Mouse (Mus musculus) left cerebral cortex, postnatal 10 days (tissue): ENCODE measurements around the gene Hcn2. TPM values are rescaled to one million over a fixed set of nuclear protein-coding genes. Genes with fewer than 3 reads are reported as not detected.
"Not testable (repeated sequence)": the region's sequence is repeated elsewhere in the genome, so short reads cannot be mapped to it uniquely, and the experiment has no call there.

Source experiments
- DNase-seq, 2 experiments: peaks; one replicate each; pipeline ENCODE4 v3.0.0; 2021 to 2022; ENCODE audit warnings: low spot score in 2 of 2, mixed read lengths in 1 of 2; ENCODE audit errors: extremely low spot score in 1 of 2
- intact Hi-C: fragments of 180-260 bp; cut with DNase I; formaldehyde crosslinking; loops from one replicate; pipeline ENCODE4 v1.15.1; 2025
- total RNA-seq, 2 experiments: library from RNA; stranded (reverse); gene quantifications; 2 replicates each; pipeline ENCODE4 v1.2.3; 2021

The Hcn2 gene
- total RNA-seq, 2 experiments from 2014 or later: 75.5 to 80.0 TPM

DNA sequence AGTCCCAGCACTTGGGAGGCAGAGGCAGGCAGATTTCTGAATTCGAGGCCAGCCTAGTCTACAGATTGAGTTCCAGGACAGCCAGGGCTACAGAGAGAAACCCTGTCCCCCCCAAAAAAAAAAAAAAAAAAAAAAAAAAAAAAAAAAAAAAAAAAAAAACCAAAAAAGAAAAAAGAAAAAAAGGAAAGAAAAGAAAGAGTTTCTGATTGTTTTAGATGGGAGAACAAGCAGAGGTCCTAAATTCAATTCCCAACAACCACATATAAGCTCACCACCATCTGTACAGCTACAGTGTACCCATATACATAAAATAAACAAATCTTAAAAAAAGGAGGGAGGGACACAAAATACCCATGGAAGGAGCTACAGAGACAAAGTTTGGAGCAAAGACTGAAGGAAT lies 43.2 kb downstream of the Hcn2 start:
- intact Hi-C loops, DNase-seq: not testable (repeated sequence)

DNA sequence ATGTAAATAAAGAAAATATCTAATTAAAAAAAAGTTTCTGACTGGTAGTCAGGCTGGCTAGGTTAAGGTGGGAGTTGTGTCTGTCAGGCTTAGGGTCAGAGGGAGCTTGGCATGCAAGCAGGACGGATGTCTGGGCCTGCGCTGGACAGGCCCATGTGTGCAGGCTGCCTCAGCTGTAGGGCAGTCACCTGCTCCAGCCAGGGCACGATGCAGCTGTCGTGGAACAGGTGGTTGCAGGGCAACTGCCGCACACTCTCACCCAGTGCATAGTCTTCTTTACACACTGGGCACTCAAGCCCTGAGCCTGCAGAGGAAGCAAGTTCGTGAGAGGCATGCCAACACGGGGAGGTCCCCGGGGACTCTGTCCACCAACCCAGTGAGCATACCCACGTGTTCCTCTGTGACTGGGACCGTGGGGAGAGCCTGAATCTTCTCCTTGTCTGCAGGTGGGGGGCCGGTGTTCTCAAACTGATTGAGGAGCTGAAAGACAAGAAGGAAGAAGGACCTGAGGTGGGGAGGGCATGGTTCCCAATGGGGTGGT lies 44.2 kb downstream of the Hcn2 start:
- no peak for DNase-seq
- intact Hi-C loops: no loop called here

DNA sequence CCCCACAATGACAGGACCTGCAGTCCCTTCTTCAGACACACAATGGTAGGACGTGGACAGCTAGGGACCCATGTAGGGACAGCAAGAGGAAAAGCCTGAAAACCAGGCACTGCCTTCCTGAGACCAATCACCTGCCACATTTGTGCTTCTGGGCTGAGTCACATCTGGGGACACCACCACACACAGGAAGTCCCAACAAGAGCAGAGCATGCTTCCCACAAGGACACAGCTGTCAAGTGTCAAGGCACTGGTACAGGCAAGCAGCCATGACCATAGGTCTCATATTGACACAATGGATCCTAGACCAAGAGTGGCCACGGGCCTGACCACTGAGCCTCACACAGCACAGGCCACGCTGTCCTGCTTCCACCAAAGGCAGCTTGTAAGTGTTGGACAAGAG lies 46.4 kb downstream of the Hcn2 start:
- intact Hi-C loops: no loop called here

DNA sequence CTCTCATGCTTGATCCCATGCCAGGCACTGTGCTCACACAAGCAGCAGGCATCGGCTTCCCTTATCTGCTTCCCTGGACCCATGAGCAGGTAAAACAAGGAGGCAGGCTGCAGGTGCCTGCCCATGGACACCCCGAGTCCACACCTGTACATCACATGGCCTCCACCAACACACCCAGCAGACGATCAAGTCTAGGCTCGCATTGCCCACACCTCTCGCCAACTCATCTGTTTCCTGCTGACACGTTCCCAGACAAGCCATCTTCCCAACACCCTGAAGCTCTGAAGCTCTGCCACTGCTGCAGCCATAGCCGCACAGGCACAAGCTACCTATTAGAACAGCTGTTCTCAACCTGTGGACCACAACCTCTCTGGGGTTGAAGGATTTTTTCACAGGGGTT lies 47.8 kb downstream of the Hcn2 start:
- intact Hi-C loops: no loop called here
- DNase-seq: no peak

More for the DNA sequence above, 46.4 kb downstream of the Hcn2 start:
- no peak for DNase-seq

DNA sequence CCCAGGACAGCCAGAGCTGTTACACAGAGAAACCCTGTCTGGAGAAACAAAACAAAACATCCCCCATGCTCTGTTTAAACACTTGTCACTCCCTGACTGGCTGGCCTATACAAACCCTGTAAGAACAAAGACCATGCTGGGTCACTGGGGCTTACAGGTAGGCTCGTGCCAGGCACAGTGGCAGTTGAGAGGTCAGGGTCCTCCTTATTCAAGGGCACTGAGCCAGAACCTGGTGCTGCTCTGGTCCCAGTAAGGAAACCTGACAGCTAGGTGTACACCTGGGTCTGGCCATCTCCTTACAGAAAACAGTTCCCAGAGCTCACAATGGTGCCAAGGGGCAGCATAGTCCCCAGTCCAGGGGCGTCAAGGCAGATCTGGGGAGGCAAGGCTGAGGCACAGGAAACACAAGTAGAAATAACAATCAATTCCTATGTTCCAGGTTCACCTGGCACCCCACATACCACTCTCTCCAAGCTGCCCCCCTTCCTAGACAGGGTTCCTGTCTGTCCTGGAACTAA lies 48.9 kb downstream of the Hcn2 start:
- intact Hi-C loops: no loop called here
- DNase-seq: no peak

DNA sequence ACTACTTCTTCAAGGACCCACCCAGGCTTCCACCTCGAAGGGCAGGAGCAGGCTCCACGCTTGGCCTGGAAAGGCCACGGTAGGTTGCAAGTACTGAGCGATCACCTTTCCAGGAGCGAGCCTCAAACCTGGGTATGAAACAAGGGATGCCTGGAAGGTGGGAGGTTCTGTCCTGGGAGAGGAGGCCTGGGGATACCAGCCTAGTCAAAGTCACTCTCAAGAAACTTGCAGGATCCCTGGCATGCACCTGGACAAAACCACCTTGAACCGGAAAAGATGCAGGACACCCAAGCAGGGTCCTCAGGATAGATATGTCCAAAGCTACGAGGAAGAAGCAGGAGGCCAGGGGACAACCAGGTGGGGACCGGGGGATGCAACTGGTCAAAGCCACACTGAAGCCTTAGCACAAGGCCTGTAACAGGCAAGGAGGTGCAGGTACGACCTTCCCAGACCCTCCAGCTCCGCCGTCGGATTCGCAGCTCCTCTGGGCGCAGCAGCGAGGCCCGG lies 49.6 kb downstream of the Hcn2 start:
- intact Hi-C loops: no loop called here
- no peak for DNase-seq

DNA sequence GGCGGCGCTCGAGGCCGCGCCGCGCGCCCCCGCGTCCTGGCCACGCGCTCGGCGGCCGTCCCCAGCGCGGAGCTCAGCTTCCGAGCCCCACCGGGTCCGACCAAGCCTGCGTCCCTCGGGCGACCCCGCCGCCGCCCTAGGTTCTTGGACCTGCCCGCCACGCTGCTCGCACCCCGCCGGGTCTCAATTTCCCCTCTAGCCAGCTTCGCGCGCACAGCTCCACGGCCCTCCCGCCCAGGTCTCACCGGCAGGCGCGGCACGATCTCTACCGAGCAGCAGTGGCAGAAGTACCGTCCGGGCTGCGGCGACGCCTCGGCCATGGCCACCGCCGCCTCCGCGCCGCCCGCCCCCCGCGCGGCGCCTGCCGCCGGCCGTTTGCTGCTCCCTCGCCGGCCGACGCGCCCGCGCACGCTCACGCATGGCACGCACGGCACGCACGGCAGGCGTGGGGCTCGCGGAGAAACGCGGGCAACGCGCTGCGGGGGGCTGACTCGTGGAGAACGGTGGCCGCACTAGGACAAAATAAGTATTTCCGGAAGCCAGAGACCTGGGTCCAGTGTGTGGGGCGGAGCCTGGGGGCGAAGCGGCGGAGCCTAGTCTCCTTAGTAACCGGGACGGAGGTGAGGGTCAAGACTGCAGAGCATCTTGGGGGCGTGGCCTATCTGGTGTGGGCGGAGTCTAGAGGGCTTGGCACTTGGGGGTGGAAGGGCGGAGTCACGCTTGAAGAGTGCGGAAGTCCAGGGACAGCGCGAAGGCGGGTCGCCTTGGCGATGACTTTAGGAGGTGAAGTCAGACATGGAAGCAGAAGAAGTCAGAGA lies 50.3 kb downstream of the Hcn2 start, which contains the start of gene Rnf126:
Gene Rnf126, minus strand, starts transcription at position 445 of the 818 bp plus-strand sequence.
- intact Hi-C loops: no loop called here
- peak; percentile 98 to 99 for DNase-seq

DNA sequence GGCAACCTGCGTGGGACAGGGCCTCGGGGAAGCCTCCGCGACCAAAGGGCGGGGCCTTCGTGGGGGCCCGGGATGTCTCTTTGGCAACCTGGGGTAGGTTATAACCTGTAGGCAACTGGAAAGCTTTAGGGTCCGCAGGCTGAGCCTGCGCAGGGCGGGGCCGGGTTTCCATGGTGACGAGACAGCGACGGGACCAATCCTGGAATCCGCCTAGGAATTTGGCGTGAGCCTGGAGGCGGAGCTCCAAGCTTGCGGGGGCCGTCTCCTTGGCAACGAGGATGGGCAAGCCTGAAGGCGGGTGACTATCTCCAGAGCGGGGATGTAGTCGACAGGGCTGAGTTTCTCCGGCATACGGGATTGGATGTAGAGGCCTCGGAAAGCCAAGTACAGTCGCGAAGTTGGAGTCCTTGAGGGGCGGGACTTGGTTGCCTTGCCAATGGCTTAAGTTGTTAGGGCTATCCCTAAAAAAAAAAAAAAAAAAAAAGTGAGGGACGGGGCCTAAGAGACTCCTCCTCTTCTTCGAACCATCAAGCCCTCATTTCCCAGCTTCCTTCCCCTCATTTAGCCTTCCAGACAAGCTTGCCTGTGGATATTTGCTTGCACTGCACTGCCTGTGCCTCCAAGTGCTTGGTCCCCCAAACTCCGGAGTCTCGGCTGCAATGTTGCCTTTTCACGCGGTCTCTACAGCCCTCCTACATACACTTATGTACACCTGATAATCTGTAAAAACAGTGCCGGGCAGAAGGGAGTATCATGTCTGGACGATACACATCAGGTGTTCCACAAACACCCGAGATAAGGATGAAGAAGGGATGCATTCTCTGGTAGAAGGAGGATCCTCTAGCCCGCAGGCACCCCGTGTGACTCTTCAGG lies 51.2 kb downstream of the Hcn2 start:
- peak; percentile 96 to 97 for DNase-seq
- intact Hi-C loops: loop anchor here (2.0 kb wide), 1 partner anchor 45 kb away; no protein-coding TSS in a partner anchor

DNA sequence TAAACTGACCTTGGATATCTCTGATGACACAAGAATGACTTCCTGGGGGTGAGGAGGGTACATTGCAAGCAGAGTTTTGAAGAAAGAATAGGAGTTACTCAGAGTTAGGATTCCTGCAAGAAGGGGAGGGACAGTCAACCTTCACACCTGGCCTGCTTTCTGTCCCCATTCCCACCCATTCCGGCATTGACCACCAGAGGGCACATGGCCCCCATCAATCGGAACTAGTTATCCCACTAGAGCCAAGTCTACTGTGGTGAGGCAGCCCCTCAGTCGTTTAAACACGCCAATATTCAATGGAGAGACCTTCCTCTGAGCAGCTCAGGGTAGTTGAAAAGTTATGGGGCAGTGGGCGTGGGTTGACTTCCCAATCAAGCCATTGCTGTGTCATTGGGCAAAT lies 52.0 kb downstream of the Hcn2 start:
- intact Hi-C loops: loop anchor here (2.0 kb wide), 1 partner anchor 44 kb away; no protein-coding TSS in a partner anchor
- DNase-seq: peak; percentile 57 to 73

DNA sequence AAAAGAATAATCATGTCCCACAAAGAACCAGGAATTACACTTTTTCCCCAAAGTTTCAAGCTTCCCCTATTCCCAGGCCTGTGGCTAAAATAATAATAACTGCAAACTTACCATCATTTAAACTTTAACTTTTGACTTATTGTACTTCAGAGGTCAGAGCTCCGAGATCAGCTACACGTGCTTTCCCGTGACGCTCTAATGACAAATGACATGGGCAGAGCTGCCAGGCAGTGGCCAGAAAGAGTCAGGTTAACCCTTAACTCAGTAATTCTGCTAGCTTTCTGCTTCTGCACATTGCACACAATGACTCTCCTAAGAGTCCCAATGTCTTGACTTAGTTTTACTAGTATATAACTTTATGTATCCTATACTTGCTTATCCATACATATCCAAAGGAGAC lies 52.9 kb downstream of the Hcn2 start:
- no peak for DNase-seq
- intact Hi-C loops: loop anchor here (2.0 kb wide), 1 partner anchor 43 kb away; no protein-coding TSS in a partner anchor

DNA sequence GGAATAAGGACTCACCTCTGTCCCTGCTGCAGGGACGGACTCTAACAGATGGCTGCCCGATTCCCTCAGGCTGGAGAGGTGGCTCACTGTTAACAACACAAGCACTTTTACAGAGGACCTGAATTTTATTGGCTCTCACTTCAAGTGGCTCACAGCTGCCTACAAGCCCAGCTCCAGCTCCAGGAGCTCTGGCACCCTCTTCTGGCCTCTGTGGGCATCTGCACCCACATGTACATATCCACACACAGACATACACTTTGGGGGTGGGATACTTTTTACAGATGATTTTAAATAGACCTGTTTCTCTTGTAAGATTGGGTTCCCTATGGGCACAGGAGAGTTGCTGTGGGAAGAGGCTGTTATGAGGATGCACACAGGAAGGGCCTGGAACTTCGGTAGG lies 55.9 kb downstream of the Hcn2 start:
- no peak for DNase-seq
- intact Hi-C loops: no loop called here

DNA sequence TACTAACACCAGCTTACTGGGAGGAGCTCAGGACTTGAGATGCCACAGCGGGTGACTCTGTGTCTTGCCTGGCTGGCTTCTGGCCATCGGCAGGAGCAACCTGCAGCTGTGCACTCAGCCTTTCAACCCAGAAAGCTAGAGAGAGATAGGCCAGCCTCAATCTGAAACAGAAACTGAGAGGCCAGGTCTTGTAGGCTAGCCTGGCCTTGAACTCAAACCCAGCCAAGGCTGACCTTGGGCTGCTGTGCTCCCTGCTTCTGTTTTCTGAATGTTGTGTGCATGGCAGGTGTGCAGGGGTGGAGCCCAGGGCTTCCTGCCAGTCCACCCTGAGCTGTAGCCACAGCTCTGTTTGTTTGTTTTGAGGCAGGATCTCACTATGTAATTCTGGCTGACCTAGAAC lies 56.8 kb downstream of the Hcn2 start:
- DNase-seq: no peak
- intact Hi-C loops: no loop called here

DNA sequence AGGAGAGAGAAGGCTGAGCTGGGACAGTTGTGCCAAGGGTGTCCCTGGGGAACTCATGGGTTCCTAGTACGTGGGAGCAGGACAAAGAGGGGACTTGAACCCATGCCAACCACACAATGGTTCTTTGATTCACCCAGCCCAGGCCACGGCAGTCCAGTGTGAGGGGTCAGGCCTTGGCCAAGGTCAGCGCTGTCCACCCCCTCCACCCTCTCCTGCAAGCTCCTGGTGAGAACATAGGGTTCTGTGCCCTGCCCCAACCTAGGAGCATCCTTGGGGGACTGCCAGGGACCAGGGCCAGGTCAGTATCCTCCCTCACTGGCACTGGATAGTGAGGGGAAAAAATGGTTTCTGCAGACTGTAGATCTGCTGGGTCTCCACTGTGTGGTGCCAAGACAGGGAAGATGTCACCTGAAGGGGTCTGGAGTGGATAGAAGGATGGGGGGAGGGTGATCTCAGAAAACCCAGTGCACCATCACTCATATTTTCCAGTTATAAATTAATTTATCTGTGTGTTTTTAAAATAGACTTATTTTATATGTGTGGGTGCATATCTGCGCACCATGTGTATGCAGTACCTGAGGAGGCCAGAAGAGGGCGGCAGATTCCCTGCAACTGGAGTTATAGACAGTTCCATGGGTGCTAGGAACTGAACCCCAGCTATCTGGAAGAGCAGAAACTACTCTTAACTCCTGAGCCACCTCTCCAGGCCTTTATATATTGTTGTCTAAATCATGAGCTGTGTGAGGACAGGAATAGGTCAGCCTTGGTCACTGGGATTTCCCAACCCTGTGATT lies 58.2 kb downstream of the Hcn2 start:
- intact Hi-C loops: no loop called here
- DNase-seq: no peak

DNA sequence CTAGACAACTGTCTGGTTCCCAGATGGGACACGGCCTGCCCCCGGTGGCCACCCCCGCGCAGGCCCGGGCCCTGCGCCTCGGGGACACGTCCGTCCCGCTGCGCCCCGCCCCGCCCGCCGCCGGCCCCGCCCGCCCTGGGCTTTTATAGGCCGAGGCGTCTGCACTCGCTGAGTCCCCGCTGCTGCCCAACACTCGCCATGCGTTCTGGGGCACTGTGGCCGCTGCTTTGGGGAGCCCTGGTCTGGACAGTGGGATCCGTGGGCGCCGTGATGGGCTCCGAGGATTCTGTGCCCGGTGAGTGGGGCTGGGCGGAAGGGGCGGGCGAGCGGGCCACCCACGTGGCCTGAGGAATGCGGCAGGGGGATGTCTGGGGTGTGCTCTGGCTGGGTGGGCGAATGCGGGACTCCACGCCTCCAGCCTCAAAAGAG lies 60.7 kb downstream of the Hcn2 start, which contains the start of gene Fstl3:
Gene Fstl3, plus strand, starts transcription at position 170 of the 429 bp plus-strand sequence.
- DNase-seq: no peak
- intact Hi-C loops: no loop called here

DNA sequence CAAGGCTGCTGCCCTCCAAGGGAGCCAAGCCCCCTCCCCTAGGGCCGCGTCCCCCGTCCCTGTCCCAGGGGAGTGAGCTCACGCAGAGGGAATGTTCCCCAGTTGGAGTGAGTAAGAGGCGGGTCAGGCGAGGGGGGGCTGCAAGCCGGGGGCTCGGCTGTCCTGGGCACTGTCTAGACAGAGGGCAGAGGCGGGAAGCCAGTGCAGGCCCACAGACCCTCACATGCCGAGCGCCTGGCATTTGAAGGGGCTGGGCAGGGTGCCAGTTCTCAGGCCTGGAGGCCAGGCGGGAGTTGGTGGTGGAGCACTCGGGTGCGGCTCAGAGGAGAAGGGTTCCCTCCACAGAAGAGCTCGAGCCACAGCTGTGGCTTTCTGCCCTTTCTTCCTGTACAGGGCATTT lies 61.6 kb downstream of the Hcn2 start:
- intact Hi-C loops: no loop called here
- peak in 1 of 2 experiments; percentile 73 for DNase-seq

DNA sequence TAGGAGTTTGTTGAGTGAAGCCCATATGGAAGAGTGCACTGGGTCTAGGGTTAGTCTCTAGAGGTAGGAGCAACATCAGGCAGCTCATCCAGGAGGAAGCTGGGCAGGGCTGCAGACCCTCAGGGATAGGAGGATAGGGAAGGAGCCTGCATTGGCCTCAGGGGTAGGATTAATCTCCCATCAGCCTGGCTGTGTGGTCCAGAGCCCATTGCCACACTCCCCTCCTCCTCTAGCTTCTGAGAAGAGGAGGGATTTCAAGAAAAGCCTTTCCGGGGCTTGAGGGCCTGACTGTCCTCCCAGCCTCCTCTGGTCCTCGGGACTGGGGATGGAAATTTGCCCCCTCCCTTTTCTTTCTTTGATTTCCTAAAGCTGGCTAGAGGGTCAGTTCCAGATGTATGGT lies 62.8 kb downstream of the Hcn2 start:
- intact Hi-C loops: no loop called here
- no peak for DNase-seq

DNA sequence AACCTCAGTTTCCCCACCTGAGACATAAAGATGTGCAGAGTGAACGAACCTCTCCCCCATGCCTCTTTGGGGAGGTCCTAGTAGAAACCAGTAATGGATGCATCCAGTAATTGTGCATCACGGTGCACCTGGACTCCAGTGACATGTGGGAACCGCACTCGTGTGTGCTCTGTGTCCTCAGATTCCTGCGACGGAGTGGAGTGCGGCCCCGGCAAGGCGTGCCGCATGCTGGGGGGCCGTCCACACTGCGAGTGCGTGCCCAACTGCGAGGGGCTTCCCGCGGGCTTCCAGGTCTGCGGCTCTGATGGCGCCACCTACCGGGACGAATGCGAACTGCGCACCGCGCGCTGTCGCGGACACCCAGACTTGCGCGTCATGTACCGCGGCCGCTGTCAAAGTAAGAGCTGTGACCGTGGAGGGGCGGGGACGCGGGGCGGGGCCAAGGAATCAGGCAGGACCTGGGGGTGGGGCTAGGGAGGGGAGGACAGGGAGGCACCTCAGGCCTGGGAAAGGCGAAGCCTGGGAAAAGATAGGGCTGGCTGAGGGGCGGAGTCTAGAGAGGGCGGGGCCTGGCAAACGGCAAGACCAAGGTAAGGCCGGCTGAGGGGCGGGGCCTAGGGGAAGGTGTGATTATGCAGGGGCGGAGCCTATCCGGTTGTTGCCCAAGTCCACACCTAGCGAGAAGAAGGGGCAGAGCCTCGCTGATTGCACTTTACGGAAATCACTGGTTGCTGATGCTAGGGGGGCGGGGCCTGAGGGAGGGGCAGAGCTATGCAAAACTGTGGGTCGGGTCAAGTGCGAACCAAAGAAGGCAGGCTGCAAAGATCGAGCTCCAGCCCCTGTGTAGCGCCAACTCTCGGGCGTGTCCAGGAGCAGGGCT lies 63.6 kb downstream of the Hcn2 start:
- intact Hi-C loops: no loop called here
- DNase-seq: peak; percentile 94 to 96
